Mouse (Mus musculus) limb, embryonic 14.5 days (tissue): ENCODE measurements around the gene Padi4. TPM values are rescaled to one million over a fixed set of nuclear protein-coding genes. Genes with fewer than 3 reads are reported as not detected.
A peak's percentile ranks its signal among the peaks of the same experiment; 100 is the strongest.

ENCODE experiments used
- ATAC-seq: fragments of 200-750 bp; cut with Nextera tagmentation; 2 replicates; pipeline ENCODE4 v1.8.0; 2017; ENCODE audit warnings: low read depth, moderate number of reproducible peaks, moderate TSS enrichment; ENCODE audit not compliant: low FRiP score
- DNase-seq: peaks from one replicate; pipeline ENCODE4 v3.0.0-alpha.2; 2015; ENCODE audit warnings: low spot score
- H3K27ac ChIP-seq: fragments of 300-500 bp; sonication (generic); replicated peaks from 2 replicates; pipeline ENCODE4 v1.5.1; 2014; ENCODE audit warnings: low read depth, mild to moderate bottlenecking, low read length, moderate library complexity, mixed read lengths
- H3K27me3 ChIP-seq: fragments of 300-500 bp; sonication (generic); 2 replicates; pipeline ENCODE4 v1.6.1; 2014; ENCODE audit warnings: low read length, mixed read lengths; ENCODE audit not compliant: control insufficient read depth, insufficient read depth
- H3K36me3 ChIP-seq: fragments of 300-500 bp; sonication (generic); 2 replicates; pipeline ENCODE4 v1.6.1; 2014; ENCODE audit warnings: mild to moderate bottlenecking, low read length, moderate library complexity, mixed read lengths; ENCODE audit not compliant: control insufficient read depth, insufficient read depth
- H3K4me1 ChIP-seq: fragments of 300-500 bp; sonication (generic); 2 replicates; pipeline ENCODE4 v1.6.1; 2014; ENCODE audit warnings: antibody characterized with exemption, low read length, mixed read lengths; ENCODE audit not compliant: control insufficient read depth, insufficient read depth
- H3K4me2 ChIP-seq: fragments of 300-500 bp; sonication (generic); replicated peaks from 2 replicates; pipeline ENCODE4 v1.6.1; 2014; ENCODE audit warnings: low read depth, mild to moderate bottlenecking, low read length, moderate library complexity; ENCODE audit not compliant: severe bottlenecking
- H3K4me3 ChIP-seq: fragments of 300-500 bp; sonication (generic); replicated peaks from 2 replicates; pipeline ENCODE4 v1.5.1; 2014; ENCODE audit warnings: low read length
- H3K9ac ChIP-seq: fragments of 300-500 bp; sonication (generic); 2 replicates; pipeline ENCODE4 v1.6.1; 2014; ENCODE audit warnings: mild to moderate bottlenecking, low read depth, low read length, moderate library complexity; ENCODE audit not compliant: severe bottlenecking
- H3K9me3 ChIP-seq: fragments of 300-500 bp; sonication (generic); 2 replicates; pipeline ENCODE4 v1.6.1; 2016; ENCODE audit warnings: low read length; ENCODE audit not compliant: control insufficient read depth
- POLR2A ChIP-seq: fragments of 200-500 bp; IDR thresholded peaks from 2 replicates; pipeline ENCODE4 v1.8.0; 2012; ENCODE audit warnings: inconsistent platforms, mild to moderate bottlenecking, moderate library complexity, borderline replicate concordance; ENCODE audit not compliant: insufficient read depth, insufficient read length; ENCODE audit errors: extremely low read depth
- WGBS: fragments of 180-500 bp; shearing (Covaris S2); extraction: QIAGEN DNeasy Blood & Tissue Kit; methylation state at CpG from one replicate; pipeline ENCODE4 v1.1.7; 2014; 5-methylcytosine and 5-hydroxymethylcytosine counted together
- polyA plus RNA-seq, 2 experiments: library from polyadenylated mRNA; depleted of rRNA in 1 of 2; stranded (reverse) in 1 of 2; unstranded in 1 of 2; fragments of >200 nt; fragmentation: Nextera tagmentation in 1 of 2; extraction: Ambion mirVana in 1 of 2; gene quantifications; 2 replicates each; pipeline versions ENCODE4 v1.2.1 to v1.2.3; 2012 to 2014

Gene Padi4
- polyA plus RNA-seq, 2 experiments: 0.11 TPM; not detected in 1

- no peak overlapping the region for H3K9ac ChIP-seq
- TF ChIP-seq POLR2A: no peak
- WGBS: 85% methylated on average over 9 of the region's 9 CpGs
- no peaks in the 10 kb centered on the region for H3K9me3 ChIP-seq
- no peak for ATAC-seq
- H3K4me3 ChIP-seq: no peak overlapping the region
- no peak for DNase-seq
- no peak overlapping the region for H3K4me2 ChIP-seq
- H3K36me3 ChIP-seq: no peaks in the 10 kb centered on the region
- H3K4me1 ChIP-seq: no peaks in the 10 kb centered on the region; the same call in 1 of the 2 replicates
- H3K27ac ChIP-seq: no peak overlapping the region
- no peaks in the 10 kb centered on the region for H3K27me3 ChIP-seq
Observed at GRCm38 (mm10) chr4:140794678-140795077, 20.6 kb upstream of the Padi4 start.

GRCm38 (mm10) chr4:140793795-140794194 is 19.8 kb upstream of the Padi4 start:
- Histone ChIP-seq H3K27me3 (no peaks in the 10 kb centered on the region), H3K4me1 (no peaks in the 10 kb centered on the region), H3K27ac (no peak overlapping the region), H3K4me3 (no peak overlapping the region), H3K36me3 (no peaks in the 10 kb centered on the region), H3K9me3 (no peaks in the 10 kb centered on the region), H3K9ac (no peak overlapping the region), H3K4me2 (no peak overlapping the region)
- ATAC-seq (no peak), DNase-seq (no peak)
- TF ChIP-seq POLR2A: no peak
- 59% methylated on average over 9 of the region's 9 CpGs for WGBS

GRCm38 (mm10) chr4:140792584-140792983 is 18.5 kb upstream of the Padi4 start:
- TF ChIP-seq POLR2A: no peak
- no peak overlapping the region for H3K27ac ChIP-seq
- H3K4me2 ChIP-seq: no peak overlapping the region
- no peak for ATAC-seq
- H3K27me3 ChIP-seq: no peaks in the 10 kb centered on the region
- H3K9me3 ChIP-seq: no peaks in the 10 kb centered on the region
- H3K4me1 ChIP-seq: no peaks in the 10 kb centered on the region
- H3K4me3 ChIP-seq: no peak overlapping the region
- no peak overlapping the region for H3K9ac ChIP-seq
- no peak for DNase-seq
- no peaks in the 10 kb centered on the region for H3K36me3 ChIP-seq
- WGBS: 87% methylated on average over 7 of the region's 7 CpGs

- Histone ChIP-seq H3K9me3 (no peaks in the 10 kb centered on the region), H3K4me2 (no peak overlapping the region), H3K27me3 (no peaks in the 10 kb centered on the region), H3K36me3 (no peaks in the 10 kb centered on the region), H3K4me3 (no peak overlapping the region), H3K27ac (no peak overlapping the region), H3K9ac (no peak overlapping the region), H3K4me1 (no peaks in the 10 kb centered on the region)
- TF ChIP-seq POLR2A: no peak
- WGBS: 81% methylated on average over 16 of the region's 16 CpGs
- no peak for DNase-seq
- no peak for ATAC-seq
Observed at GRCm38 (mm10) chr4:140791071-140791470, 17.0 kb upstream of the Padi4 start.

GRCm38 (mm10) chr4:140789983-140790382 is 15.9 kb upstream of the Padi4 start:
- DNase-seq: no peak
- H3K4me1 ChIP-seq: no peaks in the 10 kb centered on the region
- no peak for TF ChIP-seq POLR2A
- no peaks in the 10 kb centered on the region for H3K36me3 ChIP-seq
- ATAC-seq: no peak
- no peaks in the 10 kb centered on the region for H3K9me3 ChIP-seq
- no peak overlapping the region for H3K9ac ChIP-seq
- 59% methylated on average over 4 of the region's 4 CpGs for WGBS
- H3K4me2 ChIP-seq: no peak overlapping the region
- no peak overlapping the region for H3K27ac ChIP-seq
- H3K4me3 ChIP-seq: no peak overlapping the region
- no peaks in the 10 kb centered on the region for H3K27me3 ChIP-seq

GRCm38 (mm10) chr4:140788983-140789382 is 14.9 kb upstream of the Padi4 start:
- no peak for TF ChIP-seq POLR2A
- Histone ChIP-seq H3K9ac (no peak overlapping the region), H3K4me2 (no peak overlapping the region), H3K9me3 (no peaks in the 10 kb centered on the region), H3K4me1 (no peaks in the 10 kb centered on the region), H3K27ac (no peak overlapping the region), H3K36me3 (no peaks in the 10 kb centered on the region), H3K27me3 (no peaks in the 10 kb centered on the region), H3K4me3 (no peak overlapping the region)
- peak; percentile 43 for DNase-seq
- WGBS: 40% methylated on average over 6 of the region's 6 CpGs
- no peak; the same call in 1 of the 2 replicates for ATAC-seq
